Mouse (Mus musculus): ENCODE results near the gene Rcbtb2.

DNA sequence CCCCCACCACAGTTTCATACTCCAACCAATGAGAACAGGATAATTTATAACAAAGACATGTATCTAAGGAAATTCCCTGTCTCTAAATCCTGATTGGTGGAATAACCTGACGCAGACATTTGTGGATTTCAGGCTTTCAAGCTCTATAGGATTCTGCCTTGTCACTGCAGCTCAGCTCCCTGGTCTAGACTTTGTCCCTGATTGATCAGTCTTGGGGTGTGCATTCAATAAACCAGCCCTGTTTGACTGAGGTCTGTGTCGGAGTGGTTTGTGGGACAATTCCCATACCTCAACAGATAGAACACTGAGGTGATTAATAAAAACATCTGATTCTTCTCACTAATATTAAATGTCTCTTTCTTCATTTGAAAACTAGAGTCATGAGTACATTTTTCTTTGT, 127.2 kb downstream of the Rcbtb2 start:
- TF ChIP-seq CTCF (IDR thresholded peaks at IDR 0.05; ENCODE audit: borderline replicate concordance, extremely low read depth, insufficient read depth, insufficient read length): no peak
- TF ChIP-seq POLR2A (IDR thresholded peaks at IDR 0.05; ENCODE audit: borderline replicate concordance, extremely low read depth, insufficient read depth, insufficient read length, poor library complexity, severe bottlenecking): no peak
